Mouse (Mus musculus) erythroblast, embryonic 14.5 days (primary cell): ENCODE results near the gene Scn8a.

ENCODE experiments used
- GATA1 ChIP-seq: IDR thresholded peaks from 2 replicates; pipeline ENCODE4 v1.6.1; 2012; ENCODE audit warnings: low read length, inconsistent platforms, mixed read lengths
- TAL1 ChIP-seq: IDR thresholded peaks from 3 replicates; pipeline ENCODE4 v1.6.1; 2012; ENCODE audit warnings: low read length, inconsistent platforms, mixed read lengths

DNA sequence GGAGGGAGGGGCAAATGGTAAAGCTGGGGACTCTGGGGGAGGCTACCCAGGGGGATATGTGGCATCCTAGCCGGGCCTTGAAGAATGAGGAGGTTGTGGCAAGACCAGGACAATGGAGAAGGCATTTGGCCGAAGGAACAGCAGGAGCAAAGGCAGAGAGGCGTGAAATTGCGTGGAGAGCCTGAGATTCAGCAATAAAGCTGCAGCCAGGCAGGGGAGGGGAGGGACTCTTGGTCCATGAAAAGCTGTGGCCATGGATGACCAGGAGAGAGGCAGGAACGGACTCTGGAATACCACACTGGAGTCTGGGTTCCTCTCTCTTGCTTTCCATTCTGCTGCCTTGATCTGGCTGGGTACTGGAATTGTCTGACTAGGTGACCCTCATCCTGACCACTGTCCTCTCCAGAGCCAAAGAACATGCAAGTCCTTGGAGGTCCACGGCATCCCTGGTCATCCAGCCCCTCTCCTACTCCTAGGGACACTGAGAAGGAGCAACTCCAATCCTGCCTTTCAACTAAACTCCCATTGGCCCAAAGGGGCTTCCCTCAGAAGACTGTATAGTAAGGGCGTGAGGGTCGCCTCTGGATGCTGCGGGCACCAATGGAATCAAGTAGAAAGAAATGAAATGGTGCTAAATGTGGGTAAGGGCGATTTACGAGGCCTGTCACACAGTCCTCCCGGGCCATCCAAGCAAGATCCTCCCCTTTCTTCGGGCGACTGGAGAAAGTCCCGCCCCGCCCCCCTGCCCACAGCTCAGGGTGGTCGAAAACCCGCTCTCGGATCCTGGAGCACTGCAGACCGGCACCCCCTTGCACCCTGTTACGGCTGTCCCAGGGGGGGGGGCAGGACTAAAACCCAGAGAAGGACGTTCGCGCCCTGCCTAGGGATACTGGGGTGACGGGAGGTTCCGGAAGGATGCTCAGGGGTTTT is 206.7 kb downstream of the Scn8a start:
- no peak for TF ChIP-seq TAL1
- TF ChIP-seq GATA1: no peak
